Mouse (Mus musculus) neural tube, embryonic 10.5 days (tissue): ENCODE measurements around the gene Smarcb1.

Source experiments
- DNase-seq: peaks from one replicate; pipeline ENCODE4 v3.0.0-alpha.2; 2017; ENCODE audit warnings: low spot score; ENCODE audit errors: extremely low spot score

Smarcb1 gene

DNA sequence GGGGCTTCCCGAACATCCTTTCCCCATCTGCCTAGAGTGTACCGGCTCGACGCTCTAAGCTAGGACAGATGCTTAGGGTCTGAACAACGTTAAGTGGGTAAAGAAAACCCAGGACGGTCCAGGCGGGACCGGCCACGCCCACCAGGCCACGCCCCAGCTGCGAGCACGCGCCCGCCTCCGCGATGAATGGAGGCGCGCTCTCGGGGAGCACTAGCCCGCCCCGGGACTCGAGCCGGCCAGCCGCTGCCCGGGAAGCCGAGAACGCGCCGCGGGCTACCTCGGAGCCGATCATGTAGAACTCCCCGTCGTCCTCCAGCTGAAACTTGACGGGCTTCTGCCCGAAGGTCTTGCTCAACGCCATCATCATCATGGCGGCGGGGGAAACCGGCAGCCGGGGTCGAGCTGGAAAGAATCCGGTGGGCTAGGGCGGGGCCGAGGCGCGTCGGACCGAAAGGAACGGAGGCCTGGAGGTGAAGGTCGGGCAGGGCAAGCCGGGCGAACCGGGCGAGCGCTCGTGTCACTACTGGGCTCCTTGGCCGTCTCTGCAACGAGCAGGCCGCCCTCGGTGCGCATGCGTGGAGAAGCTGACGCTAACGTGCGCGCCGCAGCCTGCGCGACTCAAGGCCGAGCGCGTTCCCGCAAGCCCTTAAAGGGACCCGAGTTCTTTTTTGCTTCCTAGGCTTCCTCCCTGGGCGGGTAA is at the start of gene Smarcb1:
TSS of gene Smarcb1 (minus strand) at position 592 of the 700 bp plus-strand sequence.
- peak; percentile 96 for DNase-seq

DNA sequence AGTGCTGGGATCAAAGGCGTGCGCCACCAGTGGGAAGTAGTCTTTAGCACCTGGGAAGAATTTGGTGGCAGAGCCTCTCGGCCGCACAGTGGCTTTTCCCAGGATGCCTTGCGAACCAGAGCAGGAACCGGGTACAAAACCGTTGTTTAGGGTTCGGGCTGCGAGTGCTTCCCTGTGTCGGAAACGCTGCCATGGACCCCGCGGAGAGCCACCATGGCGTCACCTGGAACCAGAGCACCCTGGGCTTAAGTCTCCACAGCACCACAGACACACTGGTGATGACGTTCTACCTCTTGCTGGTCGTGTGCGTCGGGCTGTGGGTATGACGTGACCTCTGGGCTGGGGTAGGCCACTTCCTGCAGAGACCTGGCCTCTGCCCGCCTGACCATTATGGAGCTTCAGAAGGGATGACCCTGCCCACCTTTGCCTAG is 33.0 kb upstream of the Smarcb1 start, which contains the start of gene Gm5134:
TSS of gene Gm5134 (plus strand) at position 134 of the 431 bp plus-strand sequence.
- DNase-seq: no peak

DNA sequence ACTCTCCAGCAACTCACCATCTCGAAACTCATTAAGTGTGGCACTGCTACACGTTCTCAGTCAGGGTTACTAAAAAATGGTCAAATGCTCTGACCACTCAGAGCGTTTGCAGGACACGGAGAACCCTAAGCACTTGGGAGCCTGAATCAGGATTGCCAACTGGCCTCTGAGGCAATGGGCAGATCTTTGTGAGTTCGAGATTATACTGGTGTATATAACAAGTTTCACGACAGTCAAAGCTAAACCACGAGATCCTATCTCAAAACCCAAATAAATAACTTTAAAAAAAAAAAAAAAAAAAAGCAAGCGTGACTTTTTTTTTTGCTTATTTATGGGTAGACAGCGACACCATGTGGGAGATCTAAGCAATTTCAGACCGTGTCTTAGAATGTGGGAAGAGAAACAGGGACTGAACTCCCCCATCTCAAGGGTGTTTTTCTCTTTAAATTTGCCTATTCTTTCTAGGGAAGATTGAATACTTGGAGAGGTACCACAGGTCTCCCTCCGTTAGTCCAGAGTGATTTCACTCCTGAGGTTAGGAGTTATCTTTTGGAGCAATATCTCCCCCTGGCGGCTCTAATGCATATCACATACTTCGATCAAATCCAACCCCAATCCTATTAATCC is 30.1 kb upstream of the Smarcb1 start:
- peak; percentile 54 for DNase-seq

DNA sequence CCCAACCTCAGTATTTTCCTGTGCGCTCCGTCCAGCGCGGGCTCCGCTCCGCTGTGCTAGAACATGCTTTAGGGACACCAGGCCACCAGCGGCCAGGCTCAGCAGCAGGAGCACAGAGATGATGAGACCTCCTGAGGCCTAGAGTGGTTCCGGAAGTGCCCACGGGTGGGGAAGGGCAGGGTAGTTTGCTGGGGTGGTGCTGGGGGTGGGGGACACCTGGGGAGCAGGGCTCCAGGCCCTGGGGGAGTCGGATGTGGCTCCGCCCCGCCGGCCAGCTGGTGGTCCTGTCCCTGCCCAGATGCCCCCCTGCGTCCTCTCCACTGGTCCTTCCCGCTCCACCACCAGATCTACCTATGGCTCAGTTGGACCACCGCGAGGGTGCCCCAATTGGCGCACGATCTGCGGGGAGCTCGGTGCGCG is 29.4 kb upstream of the Smarcb1 start:
- DNase-seq: peak; percentile 52

DNA sequence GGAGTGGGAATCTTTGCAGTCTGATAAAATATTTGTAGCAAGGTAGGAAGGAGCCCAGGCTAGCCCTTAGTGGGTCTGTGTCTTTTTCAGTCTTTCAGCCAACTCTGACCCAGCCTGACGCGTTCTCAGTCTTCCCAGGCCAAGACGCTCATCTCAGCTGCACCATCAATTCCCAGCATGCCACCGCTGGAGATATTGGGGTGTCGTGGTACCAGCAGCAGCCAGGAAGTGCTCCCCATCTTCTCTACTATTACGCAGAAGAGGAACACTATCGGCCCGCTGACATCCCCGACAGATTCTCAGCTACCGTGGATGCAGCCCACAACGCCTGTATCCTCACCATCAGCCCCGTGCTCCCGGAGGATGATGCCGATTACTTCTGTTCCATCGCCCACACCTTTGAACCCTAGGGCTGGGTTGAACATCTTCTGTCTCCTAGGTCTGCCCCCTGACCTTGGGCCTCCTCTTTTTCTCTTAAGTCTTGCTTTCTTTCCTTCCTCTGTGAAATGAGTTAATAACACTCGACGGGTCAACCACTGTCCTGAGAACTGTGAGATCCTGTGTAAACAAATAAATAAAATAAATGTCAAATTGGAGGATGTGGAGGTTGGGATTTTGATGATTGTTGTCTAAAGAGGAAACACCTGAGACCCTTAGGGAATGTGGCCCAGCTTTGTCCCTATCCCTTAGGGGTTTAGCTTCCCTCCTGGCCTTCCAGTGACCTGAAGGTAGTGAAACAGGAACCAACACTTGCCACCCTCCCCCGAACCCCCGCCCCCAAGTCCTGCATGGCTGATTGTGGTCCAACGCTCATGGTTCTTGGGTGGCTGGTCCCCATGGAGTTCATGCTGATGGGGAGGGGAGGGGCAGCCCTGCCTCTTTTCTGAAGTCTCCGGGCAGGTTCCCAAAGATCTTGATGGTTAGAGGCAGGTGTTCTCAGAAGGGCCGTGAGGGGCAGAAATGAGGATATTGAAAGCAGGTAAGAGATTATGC is 27.9 kb upstream of the Smarcb1 start:
- no peak for DNase-seq

DNA sequence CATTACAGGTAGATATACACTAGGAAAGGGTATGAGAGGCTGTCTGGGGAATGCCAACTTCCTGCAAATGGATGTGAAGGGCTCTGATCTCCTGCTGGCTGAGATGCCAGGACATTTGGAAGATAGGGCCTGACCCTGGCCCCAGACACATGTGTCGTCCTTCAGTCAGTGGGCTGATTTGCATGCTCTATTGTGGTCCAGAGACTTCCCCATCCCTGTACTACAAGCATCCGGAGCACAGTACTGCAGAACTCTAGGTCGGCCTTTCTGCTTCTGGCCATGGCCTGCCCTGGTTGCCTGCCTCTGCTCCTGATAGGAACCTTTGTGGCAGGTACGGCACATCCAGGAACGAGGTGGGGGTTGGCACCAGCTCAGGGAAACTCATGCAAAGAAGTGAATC is 26.7 kb upstream of the Smarcb1 start:
- no peak for DNase-seq

DNA sequence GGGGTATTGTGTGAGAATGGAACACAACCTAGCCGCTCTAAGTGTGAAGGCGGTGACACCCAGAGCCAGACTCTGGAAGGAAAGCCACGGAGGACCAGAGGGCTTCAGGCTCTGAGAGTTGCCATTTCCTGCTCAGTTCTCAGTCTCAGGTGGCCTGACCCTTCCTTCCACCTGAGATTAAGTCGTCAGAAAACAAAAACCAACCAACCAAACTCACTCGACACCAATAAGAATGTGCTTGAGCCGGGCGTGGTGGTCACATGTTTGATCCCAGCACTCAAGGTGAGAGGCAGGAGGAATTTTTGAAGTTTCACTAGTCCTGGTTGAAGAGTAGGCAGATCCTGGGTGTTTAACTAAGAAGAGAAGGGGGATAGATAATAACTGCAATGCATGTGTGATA is 24.5 kb upstream of the Smarcb1 start:
- no peak for DNase-seq

DNA sequence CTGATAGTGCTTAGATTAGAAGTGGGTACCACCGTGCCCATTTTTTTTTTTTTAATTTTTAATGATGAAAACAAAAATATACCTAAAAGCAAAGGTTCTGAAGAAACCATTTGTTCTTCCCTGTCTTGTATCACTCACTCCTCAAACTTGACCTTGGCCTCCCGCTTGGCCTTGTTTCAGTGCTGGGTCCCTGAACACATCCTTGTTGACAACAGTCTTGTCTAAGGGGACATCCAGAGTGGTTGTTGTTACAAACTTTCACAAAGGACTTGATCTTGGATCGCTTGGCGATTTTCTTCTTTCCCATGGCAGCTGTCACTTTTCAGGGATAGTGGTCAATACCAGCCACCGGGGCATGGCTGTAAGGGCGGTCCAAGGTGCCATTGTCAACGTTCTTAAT is 23.8 kb upstream of the Smarcb1 start:
- no peak for DNase-seq

DNA sequence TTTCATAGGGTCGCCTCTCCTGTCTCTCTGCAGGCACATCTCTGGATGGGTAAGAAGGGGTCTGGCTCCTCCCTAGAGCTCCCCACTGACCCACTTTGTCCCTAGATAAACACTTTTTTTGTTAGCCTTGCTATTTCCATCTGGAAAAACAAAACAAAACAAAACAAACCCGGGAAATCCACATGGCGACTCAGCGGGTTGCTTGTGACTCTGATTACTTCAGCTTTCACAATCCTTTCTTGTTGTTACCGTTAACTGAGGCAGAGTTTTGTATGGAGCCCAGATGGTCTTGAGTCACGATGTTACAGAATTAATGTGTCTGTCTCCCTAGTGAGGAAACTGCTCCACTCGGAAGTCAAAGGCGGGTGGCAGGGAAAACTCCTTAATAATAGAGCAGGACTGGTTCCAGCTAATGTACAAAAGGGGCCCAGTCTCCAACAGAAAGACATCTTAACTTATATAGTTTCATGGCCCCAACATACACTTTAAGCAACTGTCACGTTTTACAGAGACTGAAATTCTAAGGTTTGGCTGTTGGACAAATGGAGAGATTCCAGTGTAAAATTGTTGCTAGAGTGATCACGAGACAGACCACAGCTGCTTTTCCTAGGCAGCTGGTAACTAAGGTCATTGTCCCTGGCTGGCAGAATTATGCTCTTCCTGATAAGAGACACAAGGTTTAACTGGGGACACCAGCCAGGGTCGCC is 22.8 kb upstream of the Smarcb1 start:
- DNase-seq: no peak

DNA sequence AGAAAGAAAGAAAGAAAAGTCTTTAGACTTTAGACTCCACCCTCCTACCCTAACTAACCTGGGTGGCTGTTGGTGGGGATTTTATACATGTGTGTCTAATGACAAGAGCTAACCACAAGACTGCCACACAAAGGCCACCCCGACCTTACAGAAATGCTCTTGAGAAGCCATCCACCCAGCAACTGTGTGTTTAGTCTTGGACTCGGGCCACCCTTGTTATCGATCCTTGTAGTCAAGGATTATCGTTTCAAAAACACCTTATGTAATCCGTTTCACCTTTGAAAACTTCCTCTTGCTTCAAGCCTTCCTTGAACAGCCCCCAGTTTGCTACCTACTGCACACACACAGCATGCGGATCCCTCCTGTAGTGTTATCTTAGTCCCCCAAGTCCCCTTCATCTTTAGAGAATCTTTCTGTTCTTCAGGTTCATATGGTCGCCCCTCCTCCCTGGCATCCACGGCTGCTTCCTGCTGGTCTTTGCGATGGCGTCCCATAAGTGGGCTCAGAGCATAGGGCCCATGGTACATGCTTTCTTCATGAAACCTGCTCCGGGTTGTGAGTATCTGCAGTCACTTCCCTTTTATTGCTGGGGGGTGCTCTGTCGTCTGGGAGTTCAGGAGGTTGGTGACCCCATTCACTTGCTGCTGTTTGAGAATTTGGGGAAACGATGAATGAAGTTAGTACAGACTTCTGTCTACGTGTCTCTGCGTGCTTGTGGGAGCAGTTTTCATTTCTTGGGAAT is 21.5 kb upstream of the Smarcb1 start, which contains the start of gene Vpreb3:
TSS of gene Vpreb3 (plus strand) at position 322 of the 742 bp plus-strand sequence.
- DNase-seq: no peak

DNA sequence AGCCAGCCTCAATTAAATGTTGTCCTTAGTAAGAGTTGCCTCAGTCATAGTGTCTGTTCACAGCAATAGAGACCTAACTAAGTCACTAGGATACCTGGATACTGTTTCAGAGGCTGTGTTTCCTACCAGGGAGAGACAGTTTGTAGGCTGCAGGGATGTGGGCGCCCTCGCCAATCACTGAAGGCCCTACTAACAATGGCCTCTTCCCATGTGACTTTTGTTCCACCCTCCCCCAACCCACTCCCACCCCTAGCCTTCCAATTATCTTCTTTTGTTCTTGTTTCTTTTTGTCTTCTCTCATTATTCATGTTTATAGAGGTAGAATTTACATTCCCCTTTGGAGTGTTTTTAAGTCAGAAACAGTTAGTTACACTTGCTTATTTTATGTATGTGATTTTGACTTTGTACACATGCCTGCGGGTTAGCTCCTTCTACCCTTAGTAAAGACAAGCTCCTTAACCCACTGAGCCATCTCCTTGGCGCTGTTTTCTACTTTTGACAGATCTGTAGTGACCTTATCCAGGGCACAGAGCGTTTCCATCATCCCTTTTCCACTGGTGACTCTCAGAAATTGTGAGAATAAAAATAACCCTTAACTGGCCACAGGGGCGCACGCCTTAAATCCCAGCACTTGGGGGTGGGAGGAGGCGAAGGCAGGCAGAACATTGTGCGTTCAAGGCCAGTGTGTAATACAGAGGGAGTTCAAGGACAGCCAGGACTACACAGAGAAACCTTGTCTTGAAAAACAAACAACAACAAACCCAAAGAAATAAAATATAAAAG is 19.8 kb upstream of the Smarcb1 start:
- no peak for DNase-seq

DNA sequence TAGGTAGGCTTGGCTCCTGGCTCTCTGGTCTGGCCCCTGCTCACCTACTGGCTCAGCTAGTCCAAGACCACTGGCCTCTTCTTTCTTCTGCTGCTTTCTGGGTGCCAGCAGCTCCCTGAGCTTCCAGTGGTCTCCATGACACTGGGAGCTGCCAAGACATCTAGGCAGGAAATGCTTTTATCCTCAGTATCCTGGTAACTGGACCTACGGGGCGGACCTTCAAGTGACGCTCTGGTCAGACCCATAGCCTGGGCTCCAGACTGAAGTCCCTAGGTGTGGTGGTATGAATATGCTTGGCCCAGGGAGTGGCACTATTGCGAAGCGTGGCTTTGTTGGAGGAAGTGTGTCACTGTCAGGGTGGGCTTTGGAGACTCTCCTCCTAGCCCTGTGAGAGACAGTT is 19.1 kb upstream of the Smarcb1 start, which contains the start of gene Gm867:
TSS of gene Gm867 (minus strand) at position 153 of the 400 bp plus-strand sequence.
- no peak for DNase-seq

DNA sequence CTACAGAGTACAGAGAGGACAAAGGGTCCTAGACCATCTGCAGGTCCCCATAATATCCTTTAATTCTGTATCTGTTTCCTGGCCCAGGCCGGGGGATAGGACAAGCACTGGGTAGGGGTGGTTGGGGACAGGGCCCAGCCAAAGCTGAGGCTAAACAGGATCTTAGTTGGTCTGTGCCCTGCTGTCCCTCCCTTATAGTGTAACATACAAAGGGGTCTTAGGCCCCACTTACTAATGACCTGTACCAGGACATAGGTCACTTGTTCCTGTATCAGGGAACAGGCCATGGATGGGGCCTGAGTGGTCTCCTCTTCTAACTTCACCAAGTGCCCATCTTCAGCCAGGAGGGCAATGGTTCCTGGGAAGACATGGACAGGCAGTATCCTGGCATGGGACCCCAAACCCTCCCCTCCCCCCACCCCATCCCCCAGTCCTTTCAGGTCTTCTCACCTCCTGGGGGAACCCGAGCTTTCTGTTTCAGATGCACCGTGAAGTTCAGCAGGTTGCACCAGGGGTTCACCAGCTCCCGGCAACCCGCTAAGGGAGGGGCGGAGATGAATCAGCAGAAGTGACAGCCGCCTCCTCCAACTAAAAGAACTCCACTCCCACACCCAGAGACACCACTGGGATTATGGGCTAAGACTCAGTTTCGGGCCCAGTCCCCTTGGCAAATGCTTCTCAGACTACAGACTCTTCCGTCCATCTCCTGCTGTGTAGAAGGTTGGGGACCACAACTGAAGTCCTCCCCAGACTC is 18.2 kb upstream of the Smarcb1 start:
- no peak for DNase-seq

DNA sequence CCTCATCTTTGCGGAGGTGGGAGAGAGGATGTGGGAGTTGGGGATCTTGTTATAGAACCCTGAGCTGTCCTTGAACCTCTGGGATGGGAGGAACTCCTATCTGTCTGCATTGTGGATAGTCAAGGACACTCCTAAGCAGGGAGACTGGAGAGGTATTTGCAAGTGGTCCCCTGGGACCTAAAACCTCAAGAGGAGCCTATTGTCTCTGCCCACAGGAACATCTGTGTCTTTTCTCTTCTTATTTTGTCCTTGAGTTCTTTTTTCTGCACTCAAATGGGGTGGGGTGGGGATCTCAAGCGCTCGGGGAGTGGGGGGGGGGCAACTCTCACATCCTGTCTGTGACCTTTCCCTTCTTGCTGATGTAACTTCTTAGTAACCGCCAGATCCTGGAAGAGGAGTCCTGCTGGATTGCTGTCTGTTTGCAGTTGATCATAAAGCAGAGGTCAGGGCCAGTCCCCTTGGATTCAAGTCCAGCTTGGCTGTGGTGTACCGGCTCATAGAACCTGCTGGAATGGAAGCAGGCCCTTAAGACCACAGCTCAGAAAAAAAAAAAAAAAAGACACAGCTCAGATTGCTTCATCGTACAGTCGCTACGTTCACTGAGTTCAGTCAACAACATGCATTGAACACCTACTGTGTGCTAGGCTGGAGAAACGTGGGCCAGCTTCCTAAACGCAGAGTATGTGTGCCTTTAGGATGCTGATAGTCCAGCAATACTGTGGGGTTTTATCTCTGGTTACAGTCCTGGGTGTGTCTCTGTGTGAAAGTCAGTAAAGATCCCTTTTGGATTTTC is 16.6 kb upstream of the Smarcb1 start:
- no peak for DNase-seq

DNA sequence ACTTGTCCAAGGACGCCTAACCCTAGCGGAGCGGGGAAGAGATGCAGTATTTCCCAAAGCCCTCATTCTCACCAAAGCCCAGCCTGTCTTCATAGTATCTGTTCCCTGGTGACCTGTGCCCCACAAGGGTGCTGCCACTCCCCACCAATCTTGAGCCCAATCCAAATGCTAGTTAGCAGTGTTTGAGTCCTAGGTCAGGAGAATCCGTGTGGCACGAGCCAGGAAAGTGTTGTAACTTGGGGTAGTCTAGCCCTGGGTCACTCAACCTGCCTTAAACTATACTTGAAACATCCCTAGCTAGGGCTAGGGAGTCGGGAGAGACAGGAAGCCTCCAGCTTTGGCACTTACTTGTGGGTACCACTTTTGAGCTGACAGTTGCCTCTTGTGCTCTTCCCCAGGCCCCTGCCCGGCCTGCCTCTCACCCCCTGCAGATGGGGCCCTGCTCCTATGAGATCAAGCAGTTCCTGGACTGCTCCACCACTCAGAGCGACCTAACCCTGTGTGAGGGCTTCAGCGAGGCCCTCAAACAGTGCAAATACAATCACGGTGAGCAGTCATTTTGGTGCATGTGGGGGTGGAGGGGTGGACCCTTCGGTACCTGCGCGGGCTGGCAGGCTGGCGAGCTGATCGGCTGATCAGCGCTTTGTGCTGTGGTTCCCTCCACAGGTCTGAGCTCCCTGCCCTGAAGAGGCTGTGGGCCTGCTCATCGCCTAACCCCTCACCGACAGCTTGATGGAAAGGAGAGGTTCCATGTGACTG is 15.7 kb upstream of the Smarcb1 start:
- DNase-seq: no peak

DNA sequence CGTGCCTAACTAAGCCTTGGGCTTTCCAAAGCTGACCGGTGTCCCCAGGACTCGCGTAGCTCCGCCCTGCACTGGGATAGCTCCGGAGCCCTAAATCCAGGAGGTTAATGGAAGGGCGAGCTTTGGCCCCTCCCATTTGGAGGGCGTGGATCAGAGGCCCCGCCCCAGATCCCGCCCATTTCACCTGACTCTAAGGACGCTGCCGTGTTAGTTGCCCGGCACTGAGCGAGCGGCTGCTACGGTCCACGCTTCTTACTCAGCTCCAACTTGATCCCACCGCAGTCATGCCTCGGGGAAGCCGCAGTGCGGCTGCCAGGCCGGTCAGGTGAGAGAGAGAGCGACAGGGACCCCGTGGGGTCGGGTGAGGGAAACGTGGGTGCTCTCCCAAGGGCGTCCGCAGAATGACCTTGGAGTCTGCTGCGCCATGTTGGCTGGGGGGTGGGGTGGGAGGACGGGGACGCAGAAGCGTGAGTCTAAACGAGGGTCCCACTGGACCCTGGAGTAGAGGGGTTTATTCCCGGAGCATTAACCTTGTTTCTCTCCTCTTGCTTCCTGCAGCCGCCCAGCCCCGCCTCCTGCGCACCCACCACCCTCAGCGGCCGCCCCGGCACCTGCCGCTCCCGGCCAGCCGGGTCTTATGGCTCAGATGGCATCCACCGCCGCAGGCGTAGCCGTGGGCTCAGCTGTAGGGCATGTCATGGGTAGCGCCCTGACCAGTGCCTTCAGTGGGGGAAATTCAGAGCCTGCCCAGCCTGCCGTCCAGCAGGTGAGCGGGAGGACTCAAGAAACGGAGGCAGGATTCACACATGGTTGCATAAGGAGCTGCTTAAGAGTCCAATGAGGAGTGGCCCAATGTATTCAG is 14.5 kb upstream of the Smarcb1 start, which contains the start of gene Mmp11:
TSS of gene Mmp11 (minus strand) at position 817 of the 862 bp plus-strand sequence.
- DNase-seq: peak; percentile 66
